Mouse (Mus musculus): ENCODE measurements around the gene Cd3d. TPM values are rescaled to one million over a fixed set of nuclear protein-coding genes. Genes with fewer than 3 reads are reported as not detected.

The Cd3d gene
- polyA plus RNA-seq, 1 experiment from 2014 or later, result not detected

- 74% methylated on average over 5 of the region's 5 CpGs for WGBS
- Histone ChIP-seq H3K4me3 (ENCODE audit: low read length) (no peak overlapping the region), H3K9ac (ENCODE audit: low read depth, low read length) (no peak overlapping the region), H3K36me3 (ENCODE audit: control insufficient read depth, insufficient read depth, low read length) (no peaks in the 10 kb centered on the region), H3K9me3 (ENCODE audit: control insufficient read depth, low read length) (no peaks in the 10 kb centered on the region), H3K4me2 (ENCODE audit: low read length) (no peak overlapping the region), H3K27me3 (replicated peaks; ENCODE audit: control insufficient read depth, insufficient read depth, low read length) (no peaks in the 10 kb centered on the region), H3K4me1 (ENCODE audit: control insufficient read depth, insufficient read depth, low read depth, low read length) (no peaks in the 10 kb centered on the region), H3K27ac (ENCODE audit: low read depth, low read length) (no peak overlapping the region)
- ATAC-seq, result no peak
Measured at GRCm38 (mm10) chr9:44999776-45000175, 18.2 kb downstream of the Cd3d start.

GRCm38 (mm10) chr9:45000249-45000648 lies 18.7 kb downstream of the Cd3d start:
- no peak overlapping the region for H3K4me3 ChIP-seq (ENCODE audit: low read length)
- no peak overlapping the region for H3K27ac ChIP-seq (ENCODE audit: low read depth, low read length)
- 63% methylated on average over 3 of the region's 3 CpGs for WGBS
- ATAC-seq, result no peak
- H3K27me3 ChIP-seq (replicated peaks; ENCODE audit: control insufficient read depth, insufficient read depth, low read length), result no peaks in the 10 kb centered on the region
- H3K9ac ChIP-seq (ENCODE audit: low read depth, low read length), result no peak overlapping the region
- H3K36me3 ChIP-seq (ENCODE audit: control insufficient read depth, insufficient read depth, low read length), result no peaks in the 10 kb centered on the region
- H3K4me2 ChIP-seq (ENCODE audit: low read length), result no peak overlapping the region
- H3K9me3 ChIP-seq (ENCODE audit: control insufficient read depth, low read length), result no peaks in the 10 kb centered on the region
- H3K4me1 ChIP-seq (ENCODE audit: control insufficient read depth, insufficient read depth, low read depth, low read length), result no peaks in the 10 kb centered on the region

- no peak for ATAC-seq
- Histone ChIP-seq H3K27ac (ENCODE audit: low read depth, low read length) (no peak overlapping the region), H3K36me3 (ENCODE audit: control insufficient read depth, insufficient read depth, low read length) (no peaks in the 10 kb centered on the region), H3K27me3 (replicated peaks; ENCODE audit: control insufficient read depth, insufficient read depth, low read length) (no peaks in the 10 kb centered on the region), H3K9me3 (ENCODE audit: control insufficient read depth, low read length) (no peaks in the 10 kb centered on the region), H3K4me2 (ENCODE audit: low read length) (no peak overlapping the region), H3K4me3 (ENCODE audit: low read length) (no peak overlapping the region), H3K4me1 (ENCODE audit: control insufficient read depth, insufficient read depth, low read depth, low read length) (no peaks in the 10 kb centered on the region), H3K9ac (ENCODE audit: low read depth, low read length) (no peak overlapping the region)
- WGBS, result 79% methylated on average over 12 of the region's 12 CpGs
Measured at GRCm38 (mm10) chr9:45007404-45007803, 25.8 kb downstream of the Cd3d start.

DNA sequence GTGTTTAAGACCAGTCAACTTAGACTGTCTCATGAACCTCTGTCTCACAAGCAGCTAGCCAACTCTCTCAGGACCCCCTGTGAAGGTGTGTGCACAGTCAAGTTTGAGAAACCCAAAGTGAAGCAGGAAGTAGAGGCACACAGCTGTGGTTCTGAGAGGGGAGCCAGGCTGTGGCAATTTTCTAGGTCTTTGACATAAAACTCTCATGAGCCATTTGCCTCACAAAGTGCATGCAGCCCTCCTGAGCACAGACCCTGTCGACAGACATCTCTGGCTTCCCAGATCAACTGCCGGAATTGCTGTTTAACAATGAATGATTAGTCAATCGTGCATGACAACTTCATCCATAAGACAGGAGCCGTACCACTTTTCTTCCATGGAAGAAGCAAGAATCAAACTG lies 26.8 kb downstream of the Cd3d start:
- no peak for ATAC-seq

GRCm38 (mm10) chr9:45009180-45010078 lies 27.8 kb downstream of the Cd3d start, which contains the start of gene Cd3e:
Gene Cd3e (minus strand): TSS chr9:45009627.
- no peaks in the 10 kb centered on the region for H3K36me3 ChIP-seq (ENCODE audit: control insufficient read depth, insufficient read depth, low read length)
- H3K27ac ChIP-seq (ENCODE audit: low read depth, low read length), result no peak within 1 kb of the TSS
- WGBS, result 85% methylated on average over 19 of the region's 19 CpGs
- no peaks in the 10 kb centered on the region for H3K9me3 ChIP-seq (ENCODE audit: control insufficient read depth, low read length)
- no peak within 1 kb of the TSS for H3K9ac ChIP-seq (ENCODE audit: low read depth, low read length)
- no peaks in the 10 kb centered on the region for H3K4me1 ChIP-seq (ENCODE audit: control insufficient read depth, insufficient read depth, low read depth, low read length)
- no peak within 1 kb of the TSS for H3K4me3 ChIP-seq (ENCODE audit: low read length)
- no peaks in the 10 kb centered on the region for H3K27me3 ChIP-seq (replicated peaks; ENCODE audit: control insufficient read depth, insufficient read depth, low read length)
- H3K4me2 ChIP-seq (ENCODE audit: low read length), result no peak within 1 kb of the TSS
- ATAC-seq, result no peak

More for the DNA sequence above, 26.8 kb downstream of the Cd3d start:
- Histone ChIP-seq H3K27ac (ENCODE audit: low read depth, low read length) (no peak overlapping the region), H3K36me3 (ENCODE audit: control insufficient read depth, insufficient read depth, low read length) (no peaks in the 10 kb centered on the region), H3K9ac (ENCODE audit: low read depth, low read length) (no peak overlapping the region), H3K27me3 (replicated peaks; ENCODE audit: control insufficient read depth, insufficient read depth, low read length) (no peaks in the 10 kb centered on the region), H3K4me3 (ENCODE audit: low read length) (no peak overlapping the region), H3K4me2 (ENCODE audit: low read length) (no peak overlapping the region), H3K4me1 (ENCODE audit: control insufficient read depth, insufficient read depth, low read depth, low read length) (no peaks in the 10 kb centered on the region), H3K9me3 (ENCODE audit: control insufficient read depth, low read length) (no peaks in the 10 kb centered on the region)
- 58% methylated on average over 4 of the region's 4 CpGs for WGBS

DNA sequence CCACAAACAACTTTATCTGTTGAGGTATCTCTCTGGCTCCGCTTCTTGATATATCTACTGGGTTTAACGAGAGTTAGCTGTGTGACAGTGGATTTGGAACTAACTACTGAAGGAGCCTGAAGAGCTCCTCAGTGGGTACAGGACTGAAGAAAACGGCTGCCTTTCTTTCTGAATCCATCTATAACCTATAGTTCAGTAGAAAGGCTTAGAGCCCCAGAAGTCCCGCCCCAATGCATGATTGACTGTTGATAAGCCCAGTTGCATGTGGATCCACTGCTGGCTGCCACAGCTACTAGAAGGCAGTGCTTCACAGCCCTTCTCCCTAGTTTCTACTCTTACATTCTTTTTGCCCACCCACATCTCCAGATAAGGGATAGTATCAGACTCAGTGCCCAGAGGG lies 28.9 kb downstream of the Cd3d start:
- H3K4me2 ChIP-seq (ENCODE audit: low read length), result no peak overlapping the region
- no peaks in the 10 kb centered on the region for H3K27me3 ChIP-seq (replicated peaks; ENCODE audit: control insufficient read depth, insufficient read depth, low read length)
- H3K27ac ChIP-seq (ENCODE audit: low read depth, low read length), result no peak overlapping the region
- no peaks in the 10 kb centered on the region for H3K9me3 ChIP-seq (ENCODE audit: control insufficient read depth, low read length)
- 79% methylated on average over 4 of the region's 4 CpGs for WGBS
- H3K4me1 ChIP-seq (ENCODE audit: control insufficient read depth, insufficient read depth, low read depth, low read length), result no peaks in the 10 kb centered on the region
- no peak for ATAC-seq
- H3K9ac ChIP-seq (ENCODE audit: low read depth, low read length), result no peak overlapping the region
- H3K36me3 ChIP-seq (ENCODE audit: control insufficient read depth, insufficient read depth, low read length), result no peaks in the 10 kb centered on the region
- no peak overlapping the region for H3K4me3 ChIP-seq (ENCODE audit: low read length)

DNA sequence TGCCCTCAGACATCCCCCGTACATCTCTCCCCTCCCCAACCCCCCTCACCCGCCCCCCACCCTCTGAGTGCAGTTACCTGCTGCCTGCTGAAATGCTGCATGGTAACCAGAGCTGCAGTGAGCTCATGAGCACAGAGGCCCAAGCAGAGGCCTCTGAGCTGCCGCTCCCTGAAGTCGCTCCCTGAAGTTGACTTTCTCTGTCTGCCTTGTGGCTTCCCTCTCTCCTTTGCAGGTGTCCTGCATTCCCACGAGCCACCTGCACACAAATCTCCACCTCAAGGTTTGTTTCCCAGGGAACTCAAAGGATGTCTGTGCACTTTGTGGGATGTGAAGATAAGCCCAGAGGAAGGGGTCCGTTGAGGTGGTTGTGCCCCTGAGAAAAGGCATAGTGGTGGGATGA lies 29.7 kb downstream of the Cd3d start:
- Histone ChIP-seq H3K4me2 (ENCODE audit: low read length) (no peak overlapping the region), H3K9ac (ENCODE audit: low read depth, low read length) (no peak overlapping the region), H3K9me3 (ENCODE audit: control insufficient read depth, low read length) (no peaks in the 10 kb centered on the region), H3K4me1 (ENCODE audit: control insufficient read depth, insufficient read depth, low read depth, low read length) (no peaks in the 10 kb centered on the region), H3K4me3 (ENCODE audit: low read length) (no peak overlapping the region), H3K36me3 (ENCODE audit: control insufficient read depth, insufficient read depth, low read length) (no peaks in the 10 kb centered on the region), H3K27ac (ENCODE audit: low read depth, low read length) (no peak overlapping the region), H3K27me3 (replicated peaks; ENCODE audit: control insufficient read depth, insufficient read depth, low read length) (no peaks in the 10 kb centered on the region)
- no peak for ATAC-seq
- 49% methylated on average over 6 of the region's 6 CpGs for WGBS

- no peaks in the 10 kb centered on the region for H3K27me3 ChIP-seq (replicated peaks; ENCODE audit: control insufficient read depth, insufficient read depth, low read length)
- WGBS, result 47% methylated on average over 2 of the region's 2 CpGs
Measured at GRCm38 (mm10) chr9:45014879-45015278, 33.3 kb downstream of the Cd3d start.

GRCm38 (mm10) chr9:45015841-45016240 lies 34.3 kb downstream of the Cd3d start:
- WGBS, result 74% methylated on average over 3 of the region's 3 CpGs
- no peaks in the 10 kb centered on the region for H3K36me3 ChIP-seq (ENCODE audit: control insufficient read depth, insufficient read depth, low read length)
- H3K27ac ChIP-seq (ENCODE audit: low read depth, low read length), result no peak overlapping the region
- no peak overlapping the region for H3K9ac ChIP-seq (ENCODE audit: low read depth, low read length)
- H3K4me3 ChIP-seq (ENCODE audit: low read length), result no peak overlapping the region
- ATAC-seq, result no peak
- H3K4me2 ChIP-seq (ENCODE audit: low read length), result no peak overlapping the region
- no peaks in the 10 kb centered on the region for H3K27me3 ChIP-seq (replicated peaks; ENCODE audit: control insufficient read depth, insufficient read depth, low read length)
- H3K9me3 ChIP-seq (ENCODE audit: control insufficient read depth, low read length), result no peaks in the 10 kb centered on the region
- no peaks in the 10 kb centered on the region for H3K4me1 ChIP-seq (ENCODE audit: control insufficient read depth, insufficient read depth, low read depth, low read length)

More at GRCm38 (mm10) chr9:45014879-45015278, 33.3 kb downstream of the Cd3d start:
- no peaks in the 10 kb centered on the region for H3K36me3 ChIP-seq (ENCODE audit: control insufficient read depth, insufficient read depth, low read length)
- no peak overlapping the region for H3K4me3 ChIP-seq (ENCODE audit: low read length)
- H3K4me2 ChIP-seq (ENCODE audit: low read length), result no peak overlapping the region
- no peak overlapping the region for H3K9ac ChIP-seq (ENCODE audit: low read depth, low read length)
- no peaks in the 10 kb centered on the region for H3K4me1 ChIP-seq (ENCODE audit: control insufficient read depth, insufficient read depth, low read depth, low read length)
- no peak overlapping the region for H3K27ac ChIP-seq (ENCODE audit: low read depth, low read length)
- no peaks in the 10 kb centered on the region for H3K9me3 ChIP-seq (ENCODE audit: control insufficient read depth, low read length)
- no peak for ATAC-seq

All from hindbrain, embryonic 16.5 days (tissue).